Mouse (Mus musculus): ENCODE data around the gene Cacna2d2.

Cacna2d2 gene

GRCm38 (mm10) chr9:107409449-107409848, 10.0 kb downstream of the Cacna2d2 start:
- DNase-seq: no peak

DNA sequence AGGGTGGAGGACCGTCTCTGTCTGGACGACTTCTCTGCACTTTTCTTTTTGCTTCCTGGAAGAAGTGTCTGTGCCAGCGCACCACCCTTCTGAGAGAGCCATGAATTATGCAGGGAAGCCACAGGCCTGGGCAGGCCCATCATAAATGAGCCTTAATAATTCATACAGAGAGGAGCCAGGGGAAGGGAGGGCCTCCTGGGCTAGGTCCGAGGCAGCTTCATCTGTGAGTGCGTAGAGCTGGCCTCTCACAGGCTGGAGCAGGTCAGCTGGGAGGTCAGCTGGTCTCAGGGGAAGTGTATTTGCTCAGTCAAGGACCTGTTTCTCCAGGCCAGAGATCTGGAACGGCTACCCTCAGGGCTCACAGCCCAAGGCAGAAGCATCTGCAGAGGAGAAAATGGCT, 17.7 kb downstream of the Cacna2d2 start:
- DNase-seq: no peak

GRCm38 (mm10) chr9:107419491-107420244, 20.3 kb downstream of the Cacna2d2 start:
- no peak for DNase-seq

- DNase-seq: no peak
Measured at GRCm38 (mm10) chr9:107420898-107421297, 21.5 kb downstream of the Cacna2d2 start.

GRCm38 (mm10) chr9:107422878-107423277, 23.5 kb downstream of the Cacna2d2 start:
- no peak for DNase-seq

GRCm38 (mm10) chr9:107424485-107425175, 25.2 kb downstream of the Cacna2d2 start:
- DNase-seq: no peak

DNA sequence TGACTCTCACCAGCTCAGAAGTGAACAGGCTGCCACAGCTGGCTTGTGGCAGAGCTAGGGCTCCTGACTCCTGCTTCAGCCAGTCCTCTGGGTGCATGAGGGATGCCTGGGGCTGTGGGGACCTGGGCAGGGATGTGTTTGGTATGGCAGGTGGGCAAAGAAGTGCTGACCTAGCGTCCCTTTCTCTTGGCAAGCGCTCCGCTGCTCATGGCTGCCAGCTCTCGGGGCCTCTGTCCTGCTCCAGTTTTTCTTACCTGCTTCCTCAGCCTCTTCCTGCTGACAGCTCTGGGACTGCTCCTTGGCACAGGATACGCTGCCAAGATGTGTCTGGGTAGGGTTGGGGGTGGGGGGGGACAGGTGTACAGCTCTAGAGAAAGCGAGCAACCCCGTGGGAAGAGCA, 28.5 kb downstream of the Cacna2d2 start:
- DNase-seq: no peak

- DNase-seq: no peak
Measured at GRCm38 (mm10) chr9:107428451-107429186, 29.2 kb downstream of the Cacna2d2 start.

DNA sequence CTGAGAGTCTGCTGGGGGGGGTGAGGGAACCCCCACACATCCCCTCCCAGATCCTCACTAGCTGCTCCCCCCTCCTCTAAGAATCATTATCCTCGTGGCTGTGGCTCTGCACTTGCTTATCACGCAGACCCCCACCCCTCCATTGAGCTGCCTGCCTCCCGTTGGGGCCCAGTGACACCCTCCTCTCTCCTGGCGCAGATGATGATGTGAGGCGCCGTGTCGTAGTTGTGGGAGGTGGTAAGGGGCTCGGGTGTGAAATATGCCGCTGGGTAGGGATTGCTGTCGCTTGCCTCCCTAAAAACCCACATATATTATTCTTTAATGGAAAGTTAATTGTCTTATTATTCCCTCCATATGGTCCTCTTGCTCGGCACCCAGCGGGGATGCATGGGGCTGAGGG, 31.0 kb downstream of the Cacna2d2 start:
- no peak for DNase-seq

GRCm38 (mm10) chr9:107432546-107432945, 33.1 kb downstream of the Cacna2d2 start:
- DNase-seq: no peak

DNA sequence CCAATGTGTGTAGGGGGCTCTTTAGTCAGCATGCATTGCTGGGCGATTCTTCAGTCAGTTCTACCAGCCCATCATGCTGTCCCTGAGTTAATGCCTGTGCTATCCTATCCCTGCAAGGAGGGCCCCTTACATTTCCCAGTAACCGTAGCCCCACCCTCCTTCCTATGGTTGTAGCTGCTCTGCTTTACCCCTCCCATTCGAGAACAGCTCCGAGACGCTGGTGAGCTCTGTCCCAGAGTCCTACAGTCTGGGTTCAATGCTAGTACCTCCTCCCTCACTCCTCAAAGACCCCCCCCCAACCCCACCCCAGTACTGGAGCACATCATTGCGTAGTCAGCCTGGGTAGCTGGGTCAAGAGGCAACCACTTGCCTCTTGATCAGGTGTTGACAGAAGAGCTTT, 35.4 kb downstream of the Cacna2d2 start:
- no peak for DNase-seq

DNA sequence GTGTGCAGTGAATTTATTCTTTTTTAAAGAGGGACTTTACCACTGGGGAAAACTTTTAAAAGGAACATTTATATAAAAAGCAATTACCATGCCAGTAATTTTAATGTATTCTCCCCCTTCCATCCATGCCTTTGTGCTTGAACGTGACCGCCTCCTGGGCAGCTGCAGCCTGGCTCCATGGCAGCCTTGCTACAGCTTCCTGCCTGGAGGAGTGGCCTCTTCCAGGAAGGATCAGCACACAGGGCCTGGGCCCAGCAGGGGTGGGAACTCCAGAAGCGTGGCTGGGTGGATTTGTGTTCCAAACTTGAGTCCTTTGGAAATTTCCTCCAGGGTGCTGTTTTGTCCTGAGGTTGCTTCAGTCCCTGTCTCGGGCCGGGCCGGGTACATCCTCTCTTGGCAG, 35.9 kb downstream of the Cacna2d2 start:
- DNase-seq: no peak

- DNase-seq: peak in 1 of 2 experiments; percentile 18
Measured at GRCm38 (mm10) chr9:107442891-107443290, 43.5 kb downstream of the Cacna2d2 start.

DNA sequence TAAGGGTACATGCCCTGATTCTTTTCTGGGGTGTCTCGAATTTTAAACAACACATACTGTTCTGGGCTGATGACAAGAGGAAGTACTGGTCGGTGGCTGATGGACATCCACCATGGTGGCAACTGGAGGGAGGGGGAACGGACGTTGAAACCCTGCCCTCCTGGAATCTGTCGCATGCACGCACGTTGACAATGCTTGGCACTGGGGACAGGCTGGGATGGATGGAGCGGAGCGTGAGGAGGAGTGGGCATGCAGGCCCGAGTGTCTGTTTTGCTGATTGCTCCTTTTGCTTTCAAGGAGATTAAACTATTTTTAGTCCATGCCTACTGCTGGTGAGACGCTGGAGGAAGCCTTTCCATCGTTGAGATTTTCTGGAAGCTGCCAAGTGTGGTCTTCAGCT, 43.9 kb downstream of the Cacna2d2 start:
- DNase-seq: no peak

GRCm38 (mm10) chr9:107445011-107445471, 45.6 kb downstream of the Cacna2d2 start:
- DNase-seq: peak in 1 of 2 experiments; percentile 24

GRCm38 (mm10) chr9:107448805-107449517, 49.5 kb downstream of the Cacna2d2 start:
- DNase-seq: no peak

GRCm38 (mm10) chr9:107451400-107451799, 52.0 kb downstream of the Cacna2d2 start:
- DNase-seq: no peak

- DNase-seq: no peak
Measured at GRCm38 (mm10) chr9:107451891-107452521, 52.6 kb downstream of the Cacna2d2 start.

DNA sequence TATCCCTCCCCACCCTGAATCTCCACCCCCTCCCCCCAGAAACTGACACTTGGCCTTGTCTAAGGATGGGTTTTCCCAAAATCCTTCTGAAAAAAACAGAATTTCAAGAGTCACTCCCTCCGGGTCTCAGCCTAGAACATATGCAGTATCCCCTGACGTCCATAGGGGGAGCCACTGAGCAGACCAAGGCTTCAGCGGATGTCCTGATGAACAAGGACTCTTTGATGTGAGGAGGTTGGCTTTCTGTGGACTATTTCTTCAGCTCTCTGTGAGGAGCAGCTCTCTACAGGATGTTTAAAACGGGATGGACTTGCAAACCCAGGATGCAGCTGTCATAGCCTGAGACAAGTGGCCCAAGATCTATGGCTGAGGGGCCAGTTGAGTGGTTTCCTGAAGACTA, 53.1 kb downstream of the Cacna2d2 start:
- DNase-seq: peak; percentile 23 to 39

GRCm38 (mm10) chr9:107453151-107453550, 53.7 kb downstream of the Cacna2d2 start:
- no peak for DNase-seq

- peak in 1 of 2 experiments; percentile 48 for DNase-seq
Measured at GRCm38 (mm10) chr9:107456667-107457066, 57.3 kb downstream of the Cacna2d2 start.

DNA sequence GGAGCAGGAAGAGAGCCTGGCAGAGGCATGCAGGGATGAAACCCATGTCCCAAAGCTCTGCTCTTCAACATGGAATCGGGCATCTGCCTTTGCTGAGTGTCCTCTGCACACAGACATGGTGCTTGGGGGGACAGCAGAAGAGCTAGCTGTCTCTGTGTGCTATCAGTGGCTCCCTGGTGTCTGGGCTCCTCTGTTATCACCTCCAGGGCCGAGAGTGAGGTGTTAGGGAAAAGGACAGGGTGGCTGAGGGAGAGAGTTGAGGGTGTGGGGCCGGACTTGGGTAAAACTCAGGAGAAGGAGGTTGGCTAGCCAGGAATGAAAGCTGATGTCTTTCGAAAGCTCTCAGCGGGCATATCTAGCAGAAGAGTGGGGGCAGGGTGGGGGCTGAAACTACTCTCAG, 63.5 kb downstream of the Cacna2d2 start:
- DNase-seq: no peak

Measured in kidney, postnatal 25 days (tissue).